Mouse (Mus musculus): Measurements from ENCODE around the gene Gm9732.
"Not testable (repeated sequence)": the region's sequence is repeated elsewhere in the genome, so short reads cannot be mapped to it uniquely, and the experiment has no call there.

- TF ChIP-seq CTCF (IDR thresholded peaks at IDR 0.05 in 2 of 3, conservative IDR thresholded peaks at IDR 0.05 in 1 of 3; ENCODE audit: control insufficient read depth in 1 of 3, insufficient read depth in 1 of 3, low read depth in 2 of 3, low read length in 3 of 3, poor library complexity in 1 of 3, severe bottlenecking in 1 of 3); MXI1 (IDR thresholded peaks at IDR 0.05; ENCODE audit: low read depth, low read length); TAL1 (IDR thresholded peaks at IDR 0.05; ENCODE audit: low read length); CHD2 (IDR thresholded peaks at IDR 0.05; ENCODE audit: low read length); RCOR1 (IDR thresholded peaks at IDR 0.05; ENCODE audit: low read depth, low read length); JUND (IDR thresholded peaks at IDR 0.05; ENCODE audit: low read depth, low read length); POLR2A (IDR thresholded peaks at IDR 0.05; ENCODE audit: control insufficient read depth in 1 of 2, insufficient read depth in 1 of 2, low read depth in 1 of 2, low read length in 2 of 2, poor library complexity in 1 of 2); RAD21 (IDR thresholded peaks at IDR 0.05; ENCODE audit: low read depth, low read length); MYB (IDR thresholded peaks at IDR 0.05; ENCODE audit: low read depth, low read length); ZC3H11A (IDR thresholded peaks at IDR 0.05; ENCODE audit: low read depth, low read length); EP300 (IDR thresholded peaks at IDR 0.05; ENCODE audit: low read depth in 1 of 2, low read length in 2 of 2): not testable (repeated sequence)
These were observed 5.6 kb upstream of the Gm9732 start for GRCm38 (mm10) chr14:43269211-43269610.
